Mouse (Mus musculus) left cerebral cortex, adult 9 months (tissue): Measurements from ENCODE around the gene Invs.

Source experiments
- DNase-seq, 2 experiments: peaks; one replicate each; pipeline ENCODE4 v3.0.0; 2022; ENCODE audit warnings: low spot score in 2 of 2

The Invs gene

DNA sequence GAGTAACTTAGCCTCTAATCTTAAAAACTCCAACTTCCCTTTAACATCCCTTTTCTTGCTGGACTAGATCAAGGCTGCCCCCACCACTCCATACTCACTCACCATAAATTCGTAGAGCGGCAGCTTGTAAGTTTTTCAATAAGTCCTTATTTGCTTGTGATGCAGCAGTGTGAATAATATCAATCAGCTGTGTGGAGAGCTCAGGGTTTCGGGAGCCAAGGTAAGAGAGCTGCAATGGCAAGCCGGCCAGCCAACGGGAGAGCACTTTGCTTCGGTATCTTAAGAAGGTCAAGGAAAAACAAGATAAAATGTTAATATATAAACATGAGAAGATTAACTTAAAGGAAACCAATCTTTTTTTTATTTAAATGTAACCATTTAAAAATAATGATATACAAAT is 178.9 kb downstream of the Invs start:
- DNase-seq = no peak

DNA sequence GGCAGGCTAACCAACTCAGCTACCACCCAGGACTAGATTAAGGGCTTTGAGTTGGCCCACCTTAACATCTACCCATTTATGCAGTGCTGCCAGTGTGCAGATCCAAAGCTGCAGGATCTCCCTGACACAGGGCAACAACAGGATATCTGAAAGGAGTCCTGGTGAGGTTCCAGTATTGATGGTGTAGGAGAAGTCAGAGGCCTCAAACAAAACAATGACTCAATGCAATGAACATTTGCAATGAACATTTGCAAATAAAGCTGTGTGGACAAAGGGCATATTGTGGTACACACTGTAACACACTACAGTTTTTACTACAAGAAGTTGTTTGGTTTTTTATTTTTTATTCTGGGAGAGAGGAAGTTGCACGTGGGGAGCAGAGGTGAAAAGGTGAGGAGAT is 181.5 kb downstream of the Invs start:
- DNase-seq = no peak

GRCm38 (mm10) chr4:48470977-48471376 is 191.4 kb downstream of the Invs start:
- no peak for DNase-seq

GRCm38 (mm10) chr4:48472052-48472791 is 192.7 kb downstream of the Invs start:
- DNase-seq = no peak

DNA sequence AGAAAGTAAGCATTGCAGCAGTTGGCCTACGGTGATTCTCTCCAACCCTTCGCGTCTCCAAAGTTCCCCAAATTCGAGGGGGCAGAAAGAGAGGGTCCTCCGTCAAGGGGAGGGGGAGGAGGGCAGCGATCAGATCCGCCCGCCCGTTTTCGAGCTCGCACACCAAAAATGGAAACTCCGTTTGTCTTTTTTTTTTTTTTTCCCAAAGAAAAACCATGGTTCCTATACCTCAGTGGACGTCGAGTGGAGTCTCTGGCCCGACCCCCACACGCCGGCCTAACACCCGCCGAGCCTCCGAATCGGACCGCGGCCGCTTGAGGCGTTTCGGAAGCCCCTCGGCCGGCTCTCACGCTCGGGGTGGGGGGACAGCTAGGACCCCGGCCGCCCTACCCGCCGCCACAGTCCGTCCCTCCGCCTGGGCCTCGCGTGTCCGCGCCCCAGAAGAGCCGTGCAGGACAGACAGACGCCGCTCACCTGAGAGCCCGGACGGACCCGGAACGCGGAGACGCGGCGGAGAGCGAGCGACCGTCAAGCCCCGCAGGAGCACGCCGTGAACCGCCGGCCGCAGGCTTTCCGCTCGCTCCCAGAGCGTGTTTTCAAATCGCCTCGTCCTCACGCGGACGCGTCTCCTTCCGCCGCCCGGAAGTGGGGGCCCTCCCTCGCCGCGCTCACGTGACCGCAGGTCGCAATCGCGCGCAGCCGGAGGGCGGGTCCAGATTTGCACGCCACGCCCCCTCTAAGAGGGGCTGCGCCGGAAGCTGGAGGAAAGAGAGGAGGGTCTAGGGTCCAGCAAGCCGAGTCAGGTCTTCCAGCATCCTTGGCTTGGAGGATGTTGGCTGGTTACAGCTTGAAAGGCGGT is 193.5 kb downstream of the Invs start, which contains the start of gene Tex10:
TSS of gene Tex10 (minus strand) at position 668 of the 859 bp plus-strand sequence.
- peak; percentile 45 to 86 for DNase-seq

- no peak for DNase-seq
Observed at GRCm38 (mm10) chr4:48473651-48474011, 194.1 kb downstream of the Invs start.

GRCm38 (mm10) chr4:48481287-48481686 is 201.7 kb downstream of the Invs start:
- DNase-seq = no peak
